Mouse (Mus musculus): ENCODE measurements at regions not wholly inside any gene's neighbourhood (a gene's known extent, or its start where the extent isn't known, plus 50 kb on each side); places are given as distances from the start of the nearest gene placed in this dataset.

GRCm38 (mm10) chr3:18738946-18739345 is 790.7 kb downstream of the Cypt12 start:
- TF ChIP-seq CTCF (IDR thresholded peaks at IDR 0.05; ENCODE audit: control insufficient read depth, insufficient read depth, low read length), result no peak
- TF ChIP-seq POLR2A (IDR thresholded peaks at IDR 0.05; ENCODE audit: borderline replicate concordance, control insufficient read depth, low read depth, low read length), result no peak

Measured in bone marrow, adult 2 months (tissue).